Mouse (Mus musculus) ES-E14 (cell line): ENCODE data around the gene Endou. TPM values are rescaled to one million over a fixed set of nuclear protein-coding genes. Genes with fewer than 3 reads are reported as not detected.

Source experiments
- DNase-seq: peaks from one replicate; pipeline ENCODE4 v3.0.0-alpha.2; 2013; ENCODE audit warnings: low read depth, low spot score
- H3K27ac ChIP-seq: 2 replicates; pipeline ENCODE4 v1.5.1; 2012; ENCODE audit warnings: low read depth, mild to moderate bottlenecking, low read length, moderate library complexity, mixed read lengths; ENCODE audit not compliant: poor library complexity, insufficient read depth, severe bottlenecking
- H3K36me3 ChIP-seq: 2 replicates; pipeline ENCODE4 v1.6.1; 2012; ENCODE audit warnings: mild to moderate bottlenecking, low read length, moderate library complexity, mixed read lengths; ENCODE audit not compliant: control insufficient read depth, poor library complexity, insufficient read depth, severe bottlenecking
- H3K4me1 ChIP-seq, 2 experiments: fragments of 150-350 bp in 1 of 2; sonication (generic) in 1 of 2; 2 replicates each; pipeline ENCODE4 v1.6.1; 2012; ENCODE audit warnings: low read length in 2 of 2, mild to moderate bottlenecking in 1 of 2, mixed read lengths in 1 of 2; ENCODE audit not compliant: control insufficient read depth in 2 of 2, insufficient read depth in 2 of 2, poor library complexity in 1 of 2
- H3K4me3 ChIP-seq, 2 experiments: fragments of 150-350 bp in 1 of 2; sonication (generic) in 1 of 2; 2 replicates each; pipeline ENCODE4 v1.5.1; 2012; ENCODE audit warnings: low read length in 2 of 2, low read depth in 1 of 2, mild to moderate bottlenecking in 1 of 2, mixed read lengths in 1 of 2; ENCODE audit not compliant: insufficient read depth in 1 of 2, poor library complexity in 1 of 2, severe bottlenecking in 1 of 2
- H3K9ac ChIP-seq: 2 replicates; pipeline ENCODE4 v1.6.1; 2012; ENCODE audit warnings: low read depth, mild to moderate bottlenecking, low read length, mixed read lengths; ENCODE audit not compliant: poor library complexity, insufficient read depth, severe bottlenecking
- H3K9me3 ChIP-seq: fragments of 150-350 bp; sonication (generic); 2 replicates; pipeline ENCODE4 v1.6.1; 2012; ENCODE audit warnings: low read depth, mild to moderate bottlenecking, low read length; ENCODE audit not compliant: control insufficient read depth, insufficient read depth
- CHD2 ChIP-seq: IDR thresholded peaks from 2 replicates; pipeline ENCODE4 v1.6.1; 2014; ENCODE audit warnings: mild to moderate bottlenecking, low read depth, low read length, inconsistent platforms
- HCFC1 ChIP-seq: IDR thresholded peaks from 2 replicates; pipeline ENCODE4 v1.6.1; 2012; ENCODE audit warnings: low read length, inconsistent platforms, borderline replicate concordance; ENCODE audit not compliant: insufficient read depth
- MAFK ChIP-seq: IDR thresholded peaks from 2 replicates; pipeline ENCODE4 v1.6.1; 2014; ENCODE audit warnings: mild to moderate bottlenecking, low read depth, low read length, inconsistent platforms; ENCODE audit not compliant: insufficient read depth
- ZC3H11A ChIP-seq: IDR thresholded peaks from 2 replicates; pipeline ENCODE4 v1.6.1; 2012; ENCODE audit warnings: low read depth, mild to moderate bottlenecking, inconsistent platforms, low read length, borderline replicate concordance
- ZNF384 ChIP-seq: IDR thresholded peaks from 2 replicates; pipeline ENCODE4 v1.6.1; 2012; ENCODE audit warnings: low read depth, low read length, inconsistent platforms
- in situ Hi-C, 2 experiments: fragments of 600-800 bp; cut with MboI; formaldehyde crosslinking; loops; one replicate each; pipeline ENCODE4 v1.15.1; 2025; ENCODE audit warnings: low sequenced_read_pairs in 2 of 2, inconsistent platforms in 1 of 2; ENCODE audit not compliant: unreplicated experiment in 2 of 2
- total RNA-seq: library from RNA; depleted of rRNA; stranded (reverse); fragments of 300-350 nt; gene quantifications from 2 replicates; pipeline ENCODE4 v1.2.3, GENCODE M21; 2012

Endou gene
- total RNA-seq, 1 experiment, result 0.31 TPM

DNA sequence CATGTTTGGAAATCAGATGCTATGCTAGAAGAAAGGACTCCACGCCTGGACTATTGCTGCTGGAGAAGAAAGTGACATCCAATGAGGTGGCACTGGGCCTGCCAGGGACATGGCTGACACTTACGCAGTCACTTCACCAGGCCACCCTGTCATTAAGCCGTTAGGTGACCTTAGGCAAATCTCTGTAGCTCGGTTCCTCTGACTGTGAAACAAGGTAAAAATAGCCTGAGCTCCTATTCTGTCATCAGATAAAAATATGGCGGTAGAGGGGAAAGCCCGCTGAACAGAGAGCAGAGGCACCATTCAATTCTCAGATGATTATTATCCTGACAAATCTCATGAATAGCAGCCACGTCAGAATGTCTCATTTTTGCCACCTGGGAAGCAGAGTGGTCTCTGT, 10.9 kb upstream of the Endou start:
- Histone ChIP-seq H3K27ac (no peak overlapping the region), H3K4me3 (no peak overlapping the region), H3K9me3 (no peaks in the 10 kb centered on the region), H3K9ac (no peak overlapping the region), H3K4me1 (no peaks in the 10 kb centered on the region), H3K36me3 (no peaks in the 10 kb centered on the region; the same call in 1 of the 2 replicates)
- TF ChIP-seq HCFC1, result no peak
- in situ Hi-C loops, result no loop called here
- DNase-seq, result no peak

DNA sequence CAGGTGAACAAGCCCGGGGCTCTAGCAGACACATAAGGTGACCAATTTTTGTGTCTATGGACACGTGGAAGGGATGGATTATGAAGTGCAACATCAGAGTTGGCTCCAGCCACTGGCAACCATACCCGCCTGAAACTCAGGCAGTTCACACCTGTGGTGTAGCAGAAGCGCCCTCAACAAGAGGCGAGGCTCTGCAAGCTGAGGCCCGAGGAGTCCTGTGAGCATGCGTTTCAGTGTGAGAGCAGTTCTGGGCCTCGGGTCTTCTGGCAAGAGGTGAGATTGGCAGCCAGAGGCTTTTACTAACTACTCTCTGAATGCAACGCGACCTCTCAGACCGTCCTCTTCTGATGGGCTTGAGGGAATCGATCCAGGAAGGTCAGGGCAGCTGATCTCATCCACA, 10.5 kb upstream of the Endou start:
- no peak for TF ChIP-seq ZC3H11A
- no peak for TF ChIP-seq MAFK
- TF ChIP-seq ZNF384, result no peak
- TF ChIP-seq HCFC1, result no peak
- no peak for TF ChIP-seq CHD2
- H3K4me1 ChIP-seq, result no peaks in the 10 kb centered on the region
- no peak overlapping the region for H3K27ac ChIP-seq
- no peaks in the 10 kb centered on the region; the same call in 1 of the 2 replicates for H3K36me3 ChIP-seq
- H3K9ac ChIP-seq, result no peak overlapping the region
- no peak for DNase-seq
- no peaks in the 10 kb centered on the region for H3K9me3 ChIP-seq
- no peak overlapping the region for H3K4me3 ChIP-seq
- in situ Hi-C loops, result no loop called here

DNA sequence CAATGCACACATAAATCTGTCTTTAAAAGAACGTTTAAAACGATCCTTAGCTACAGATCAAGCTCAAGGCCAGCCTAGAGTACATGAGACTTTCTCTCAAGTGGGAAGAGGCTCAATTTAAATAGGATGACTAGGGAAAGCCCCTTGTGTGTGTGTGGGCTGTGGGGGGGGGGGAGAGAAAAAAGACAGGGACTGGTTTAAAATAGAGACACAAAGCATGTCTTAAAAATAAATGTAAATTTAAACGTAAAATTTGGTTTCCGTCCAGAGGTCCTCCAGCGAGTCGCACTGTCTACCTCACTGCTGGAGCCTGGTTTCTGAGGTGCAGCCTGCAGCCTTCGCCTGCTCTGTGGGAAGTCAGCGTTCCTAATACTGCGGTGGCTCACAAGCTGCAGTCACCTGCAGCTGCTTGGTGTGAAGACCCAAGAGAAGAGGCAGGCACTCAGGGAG, 9.2 kb upstream of the Endou start:
- TF ChIP-seq MAFK, result no peak
- TF ChIP-seq ZNF384, result no peak
- no peak for TF ChIP-seq CHD2
- Histone ChIP-seq H3K4me3 (no peak overlapping the region), H3K36me3 (no peaks in the 10 kb centered on the region), H3K4me1 (no peaks in the 10 kb centered on the region), H3K9me3 (no peaks in the 10 kb centered on the region), H3K27ac (no peak overlapping the region), H3K9ac (no peak overlapping the region)
- in situ Hi-C loops, result no loop called here
- no peak for DNase-seq

DNA sequence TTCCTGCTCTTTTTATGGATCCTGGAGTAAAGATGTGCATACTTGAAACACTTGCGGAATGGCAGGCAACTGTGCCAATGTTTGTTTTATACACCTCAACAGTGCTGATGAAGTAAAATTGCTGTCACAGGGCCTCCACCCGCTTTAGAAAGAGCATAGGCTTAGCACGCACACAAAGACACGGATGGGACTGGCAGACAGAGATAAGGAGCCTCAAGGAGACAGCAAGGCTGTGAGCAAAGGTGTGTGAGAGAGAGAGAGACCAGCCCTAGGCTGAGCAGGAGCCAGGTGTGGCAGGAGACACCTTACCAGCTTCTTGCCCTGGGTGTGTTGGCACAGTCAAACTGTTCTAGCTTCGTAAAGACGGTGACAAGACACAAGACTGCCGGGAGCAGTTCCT, 7.8 kb upstream of the Endou start:
- Histone ChIP-seq H3K27ac (no peak overlapping the region), H3K4me1 (no peaks in the 10 kb centered on the region), H3K4me3 (no peak overlapping the region), H3K9ac (no peak overlapping the region), H3K9me3 (no peaks in the 10 kb centered on the region), H3K36me3 (no peaks in the 10 kb centered on the region)
- DNase-seq, result no peak
- no peak for TF ChIP-seq MAFK
- TF ChIP-seq HCFC1, result no peak
- no peak for TF ChIP-seq CHD2
- in situ Hi-C loops, result no loop called here

DNA sequence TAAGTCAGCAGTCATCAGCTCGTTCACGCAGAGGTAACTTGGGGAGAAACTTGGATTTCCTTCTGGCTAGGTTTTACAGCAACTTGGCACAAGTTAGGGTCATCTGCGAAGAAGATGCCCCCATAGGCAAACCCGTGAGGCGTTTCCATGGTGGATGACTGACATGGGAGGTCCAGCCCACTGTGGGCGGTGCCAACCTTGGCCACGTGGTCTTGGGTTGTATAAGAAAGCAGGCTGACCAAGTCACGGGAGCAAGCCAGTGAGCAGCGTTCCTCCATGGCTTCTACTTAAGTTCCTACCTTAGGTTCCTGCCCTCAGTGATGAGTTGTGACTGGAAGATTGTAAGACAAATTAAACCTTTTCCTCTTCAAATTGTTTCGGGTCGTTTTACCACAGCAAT, 849 bp upstream of the Endou start:
- H3K36me3 ChIP-seq, result no peaks in the 10 kb centered on the region
- no peak overlapping the region for H3K4me3 ChIP-seq
- H3K9me3 ChIP-seq, result peaks cover 1% of the 10 kb centered on the region; the same call in 1 of the 2 replicates
- DNase-seq, result no peak
- no peaks in the 10 kb centered on the region for H3K4me1 ChIP-seq
- no peak overlapping the region for H3K9ac ChIP-seq
- no peak overlapping the region for H3K27ac ChIP-seq
- in situ Hi-C loops, result no loop called here
- TF ChIP-seq ZC3H11A (no peak), HCFC1 (no peak), ZNF384 (no peak)
